Mouse (Mus musculus): ENCODE data around the gene Barhl1. TPM values are rescaled to one million over a fixed set of nuclear protein-coding genes. Genes with fewer than 3 reads are reported as not detected.

Barhl1 gene
- total and polyA plus RNA-seq, 3 experiments = 0.15 to 0.47 TPM; not detected in 1

GRCm38 (mm10) chr2:28882826-28883485 is 33.5 kb downstream of the Barhl1 start:
- Histone ChIP-seq H3K27me3 (ENCODE audit: control insufficient read depth in 1 of 2, insufficient read depth in 2 of 2, low read length in 2 of 2) (no peaks in the 10 kb centered on the region), H3K27ac (ENCODE audit: control insufficient read depth, low read depth, low read length) (no peak overlapping the region), H3K36me3 (ENCODE audit: control insufficient read depth in 1 of 2, insufficient read depth in 2 of 2, low read length in 2 of 2) (peaks cover 4 to 15% of the 10 kb centered on the region in 2 experiments; a peak in 3 of 4 replicates), H3K4me3 (ENCODE audit: control insufficient read depth in 1 of 2, insufficient read depth in 1 of 2, low read depth in 2 of 2, low read length in 2 of 2) (no peak overlapping the region), H3K9me3 (replicated peaks; ENCODE audit: insufficient read depth, low read length) (no peaks in the 10 kb centered on the region), H3K9ac (ENCODE audit: control insufficient read depth, low read depth, low read length, poor library complexity, severe bottlenecking) (no peak overlapping the region), H3K79me2 (ENCODE audit: control insufficient read depth, insufficient read depth, low read length, poor library complexity) (no peaks in the 10 kb centered on the region), H3K4me1 (ENCODE audit: control insufficient read depth in 1 of 2, insufficient read depth in 2 of 2, low read length in 2 of 2) (no peaks in the 10 kb centered on the region)
- no peak for DNase-seq (ENCODE audit: low read depth, low spot score)
- TF ChIP-seq USF2 (IDR thresholded peaks at IDR 0.05; ENCODE audit: borderline replicate concordance in 1 of 2, insufficient read depth in 1 of 2, low read depth in 1 of 2, low read length in 2 of 2) (no peak), KAT2A (conservative IDR thresholded peaks at IDR 0.05; ENCODE audit: low read depth, low read length) (no peak), RCOR1 (IDR thresholded peaks at IDR 0.05; ENCODE audit: low read depth, low read length) (no peak), SIN3A (IDR thresholded peaks at IDR 0.05; ENCODE audit: low read length) (no peak), CHD2 (IDR thresholded peaks at IDR 0.05; ENCODE audit: low read length) (no peak), GABPA (IDR thresholded peaks at IDR 0.05; ENCODE audit: low read depth, low read length) (no peak), POLR2AphosphoS2 (IDR thresholded peaks at IDR 0.05; ENCODE audit: low read length) (no peak), ZC3H11A (IDR thresholded peaks at IDR 0.05; ENCODE audit: low read depth, low read length) (no peak)

- H3K4me1 ChIP-seq (ENCODE audit: control insufficient read depth in 1 of 2, insufficient read depth in 2 of 2, low read length in 2 of 2) = no peaks in the 10 kb centered on the region
- no peak overlapping the region for H3K9ac ChIP-seq (ENCODE audit: control insufficient read depth, low read depth, low read length, poor library complexity, severe bottlenecking)
- no peaks in the 10 kb centered on the region for H3K79me2 ChIP-seq (ENCODE audit: control insufficient read depth, insufficient read depth, low read length, poor library complexity)
- no peak overlapping the region for H3K4me3 ChIP-seq (ENCODE audit: control insufficient read depth in 1 of 2, insufficient read depth in 1 of 2, low read depth in 2 of 2, low read length in 2 of 2)
- no peaks in the 10 kb centered on the region for H3K9me3 ChIP-seq (replicated peaks; ENCODE audit: insufficient read depth, low read length)
- peaks cover 4 to 13% of the 10 kb centered on the region in 2 experiments; a peak in 3 of 4 replicates for H3K36me3 ChIP-seq (ENCODE audit: control insufficient read depth in 1 of 2, insufficient read depth in 2 of 2, low read length in 2 of 2)
- no peak overlapping the region for H3K27ac ChIP-seq (ENCODE audit: control insufficient read depth, low read depth, low read length)
- no peaks in the 10 kb centered on the region for H3K27me3 ChIP-seq (ENCODE audit: control insufficient read depth in 1 of 2, insufficient read depth in 2 of 2, low read length in 2 of 2)
- DNase-seq (ENCODE audit: low read depth, low spot score) = no peak
- TF ChIP-seq ELF1 (IDR thresholded peaks at IDR 0.05; ENCODE audit: low read depth, low read length) = no peak
- TF ChIP-seq POLR2AphosphoS5 (IDR thresholded peaks at IDR 0.05; ENCODE audit: borderline replicate concordance, low read depth, low read length) = no peak
- no peak for TF ChIP-seq USF1 (IDR thresholded peaks at IDR 0.05; ENCODE audit: low read depth, low read length)
- no peak for TF ChIP-seq POLR2AphosphoS2 (IDR thresholded peaks at IDR 0.05; ENCODE audit: low read length)
- no peak for TF ChIP-seq ZMIZ1 (IDR thresholded peaks at IDR 0.05; ENCODE audit: low read depth, low read length)
Measured at GRCm38 (mm10) chr2:28882047-28882446, 34.4 kb downstream of the Barhl1 start.

- H3K27ac ChIP-seq (ENCODE audit: control insufficient read depth, low read depth, low read length) = no peak overlapping the region
- no peaks in the 10 kb centered on the region for H3K79me2 ChIP-seq (ENCODE audit: control insufficient read depth, insufficient read depth, low read length, poor library complexity)
- no peaks in the 10 kb centered on the region for H3K4me1 ChIP-seq (ENCODE audit: control insufficient read depth in 1 of 2, insufficient read depth in 2 of 2, low read length in 2 of 2)
- H3K4me3 ChIP-seq (ENCODE audit: control insufficient read depth in 1 of 2, insufficient read depth in 1 of 2, low read depth in 2 of 2, low read length in 2 of 2) = no peak overlapping the region
- no peak for DNase-seq (ENCODE audit: low read depth, low spot score)
- no peaks in the 10 kb centered on the region for H3K9me3 ChIP-seq (replicated peaks; ENCODE audit: insufficient read depth, low read length)
- peaks cover 4 to 10% of the 10 kb centered on the region in 2 experiments; a peak in 3 of 4 replicates for H3K36me3 ChIP-seq (ENCODE audit: control insufficient read depth in 1 of 2, insufficient read depth in 2 of 2, low read length in 2 of 2)
- TF ChIP-seq RCOR1 (IDR thresholded peaks at IDR 0.05; ENCODE audit: low read depth, low read length) = no peak
- no peak for TF ChIP-seq TCF12 (IDR thresholded peaks at IDR 0.05; ENCODE audit: low read depth, low read length)
- TF ChIP-seq POLR2A (IDR thresholded peaks at IDR 0.05; ENCODE audit: control insufficient read depth in 1 of 2, insufficient read depth in 1 of 2, low read depth in 1 of 2, low read length in 2 of 2, poor library complexity in 1 of 2) = no peak
- TF ChIP-seq EP300 (IDR thresholded peaks at IDR 0.05; ENCODE audit: low read depth in 1 of 2, low read length in 2 of 2) = no peak
- TF ChIP-seq NELFE (IDR thresholded peaks at IDR 0.05; ENCODE audit: low read depth, low read length) = no peak
- no peak for TF ChIP-seq USF1 (IDR thresholded peaks at IDR 0.05; ENCODE audit: low read depth, low read length)
- TF ChIP-seq CHD2 (IDR thresholded peaks at IDR 0.05; ENCODE audit: low read length) = no peak
- no peak for TF ChIP-seq MAX (IDR thresholded peaks at IDR 0.05; ENCODE audit: low read length)
- TF ChIP-seq MAZ (IDR thresholded peaks at IDR 0.05; ENCODE audit: low read depth, low read length) = no peak
- no peak for TF ChIP-seq MXI1 (IDR thresholded peaks at IDR 0.05; ENCODE audit: low read depth, low read length)
- no peak for TF ChIP-seq MAFK (IDR thresholded peaks at IDR 0.05; ENCODE audit: borderline replicate concordance, low read depth, low read length)
- no peak for TF ChIP-seq ZKSCAN1 (IDR thresholded peaks at IDR 0.05; ENCODE audit: low read depth, low read length)
- TF ChIP-seq ELF1 (IDR thresholded peaks at IDR 0.05; ENCODE audit: low read depth, low read length) = no peak
- TF ChIP-seq NRF1 (IDR thresholded peaks at IDR 0.05; ENCODE audit: insufficient read depth, low read depth, low read length, poor library complexity, severe bottlenecking) = no peak
- H3K9ac ChIP-seq (ENCODE audit: control insufficient read depth, low read depth, low read length, poor library complexity, severe bottlenecking) = no peak overlapping the region
- no peaks in the 10 kb centered on the region for H3K27me3 ChIP-seq (ENCODE audit: control insufficient read depth in 1 of 2, insufficient read depth in 2 of 2, low read length in 2 of 2)
Measured at GRCm38 (mm10) chr2:28881275-28881674, 35.2 kb downstream of the Barhl1 start.
